Mouse (Mus musculus) hindbrain, embryonic 13.5 days (tissue): ENCODE data around the gene Mink1. TPM values are rescaled to one million over a fixed set of nuclear protein-coding genes. Genes with fewer than 3 reads are reported as not detected.

Experiments
- ATAC-seq: fragments of 200-750 bp; cut with Nextera tagmentation; 2 replicates; pipeline ENCODE4 v1.8.0; 2017; ENCODE audit warnings: moderate TSS enrichment; ENCODE audit not compliant: low FRiP score
- H3K27ac ChIP-seq: fragments of 300-500 bp; sonication (generic); 2 replicates; pipeline ENCODE4 v1.5.1; 2015; ENCODE audit warnings: inconsistent platforms, mild to moderate bottlenecking, moderate library complexity
- H3K27me3 ChIP-seq: fragments of 300-500 bp; sonication (generic); 2 replicates; pipeline ENCODE4 v1.6.1; 2015; ENCODE audit warnings: mild to moderate bottlenecking, inconsistent platforms
- H3K36me3 ChIP-seq: fragments of 300-500 bp; sonication (generic); 2 replicates; pipeline ENCODE4 v1.6.1; 2015; ENCODE audit warnings: mild to moderate bottlenecking, inconsistent platforms
- H3K4me1 ChIP-seq: fragments of 300-500 bp; sonication (generic); replicated peaks from 2 replicates; pipeline ENCODE4 v1.6.1; 2015; ENCODE audit warnings: inconsistent platforms
- H3K4me2 ChIP-seq: fragments of 300-500 bp; sonication (generic); 2 replicates; pipeline ENCODE4 v1.6.1; 2015; ENCODE audit warnings: inconsistent platforms, mild to moderate bottlenecking, moderate library complexity
- H3K4me3 ChIP-seq: fragments of 300-500 bp; sonication (generic); 2 replicates; pipeline ENCODE4 v1.5.1; 2015; ENCODE audit warnings: mild to moderate bottlenecking, inconsistent platforms
- H3K9ac ChIP-seq: fragments of 300-500 bp; sonication (generic); 2 replicates; pipeline ENCODE4 v1.6.1; 2015; ENCODE audit warnings: mild to moderate bottlenecking, inconsistent platforms
- H3K9me3 ChIP-seq: fragments of 300-500 bp; sonication (generic); 2 replicates; pipeline ENCODE4 v1.6.1; 2016; ENCODE audit warnings: inconsistent platforms
- WGBS: fragments of 180-500 bp; shearing (Covaris S2); methylation state at CpG from one replicate; pipeline ENCODE4 v1.1.7; 2015; 5-methylcytosine and 5-hydroxymethylcytosine counted together
- polyA plus RNA-seq: library from polyadenylated mRNA; unstranded; fragments of >200 nt; fragmentation: Nextera tagmentation; extraction: Ambion mirVana; gene quantifications from 2 replicates; pipeline ENCODE4 v1.2.1, GENCODE M21; 2015

Gene Mink1
- polyA plus RNA-seq, 1 experiment from 2014 or later = 14.2 TPM

- no peak overlapping the region for H3K4me3 ChIP-seq
- 95% methylated on average over 8 of the region's 8 CpGs for WGBS
- peak overlapping the region; percentile 95; the same call in 1 of the 2 replicates for H3K9ac ChIP-seq
- no peak for ATAC-seq
- H3K9me3 ChIP-seq = no peaks in the 10 kb centered on the region
- peaks cover 41% of the 10 kb centered on the region for H3K36me3 ChIP-seq
- peaks cover 42% of the 10 kb centered on the region for H3K4me1 ChIP-seq
- H3K27me3 ChIP-seq = no peaks in the 10 kb centered on the region
- no peak overlapping the region for H3K4me2 ChIP-seq
- no peak overlapping the region for H3K27ac ChIP-seq
Measured at GRCm38 (mm10) chr11:70644564-70645103, 82.0 kb downstream of the Mink1 start.

- no peak for ATAC-seq
- H3K4me2 ChIP-seq = peak overlapping the region; percentile 90
- 90% methylated on average over 12 of the region's 12 CpGs for WGBS
- peaks cover 49% of the 10 kb centered on the region for H3K4me1 ChIP-seq
- no peaks in the 10 kb centered on the region for H3K9me3 ChIP-seq
- peak overlapping the region; percentile 86 for H3K4me3 ChIP-seq
- H3K27ac ChIP-seq = peak overlapping the region; percentile 96; the same call in 1 of the 2 replicates
- peak overlapping the region; percentile 95 for H3K9ac ChIP-seq
- peaks cover 51% of the 10 kb centered on the region for H3K36me3 ChIP-seq
- no peaks in the 10 kb centered on the region for H3K27me3 ChIP-seq
Measured at GRCm38 (mm10) chr11:70645461-70646258, 83.0 kb downstream of the Mink1 start.

GRCm38 (mm10) chr11:70646259-70646555 is 83.5 kb downstream of the Mink1 start:
- Histone ChIP-seq H3K4me2 (peak overlapping the region; percentile 90), H3K9ac (peak overlapping the region; percentile 95), H3K27ac (peak overlapping the region; percentile 96), H3K27me3 (no peaks in the 10 kb centered on the region), H3K4me3 (peak overlapping the region; percentile 86), H3K9me3 (no peaks in the 10 kb centered on the region), H3K36me3 (peaks cover 57% of the 10 kb centered on the region), H3K4me1 (peaks cover 54% of the 10 kb centered on the region)
- 23% methylated on average over 3 of the region's 3 CpGs for WGBS
- no peak; the same call in 1 of the 2 replicates for ATAC-seq

GRCm38 (mm10) chr11:70646691-70647650 is 84.3 kb downstream of the Mink1 start, which contains the start of the genes Rnf167 and Slc25a11:
Rnf167 (plus strand) TSS chr11:70647235.
Slc25a11 (minus strand) TSS chr11:70647479.
- Histone ChIP-seq H3K36me3 (peaks cover 65% of the 10 kb centered on the region), H3K27me3 (no peaks in the 10 kb centered on the region), H3K4me3 (peak within 1 kb of the TSS; percentile 86), H3K27ac (peak within 1 kb of the TSS; percentile 96), H3K9me3 (no peaks in the 10 kb centered on the region), H3K9ac (peak within 1 kb of the TSS; percentile 95), H3K4me1 (peaks cover 60% of the 10 kb centered on the region), H3K4me2 (peak within 1 kb of the TSS; percentile 99)
- peak; percentile 92 for ATAC-seq
- WGBS = 0% methylated on average over 63 of the region's 63 CpGs

GRCm38 (mm10) chr11:70647716-70648420 is 85.2 kb downstream of the Mink1 start:
- Histone ChIP-seq H3K27ac (peak overlapping the region; percentile 96), H3K4me2 (peak overlapping the region; percentile 99), H3K36me3 (peaks cover 66% of the 10 kb centered on the region), H3K9ac (peak overlapping the region; percentile 92), H3K27me3 (no peaks in the 10 kb centered on the region), H3K9me3 (no peaks in the 10 kb centered on the region), H3K4me1 (peaks cover 69% of the 10 kb centered on the region), H3K4me3 (peak overlapping the region; percentile 86)
- WGBS = 5% methylated on average over 28 of the region's 28 CpGs
- peak; percentile 7; the same call in 1 of the 2 replicates for ATAC-seq

DNA sequence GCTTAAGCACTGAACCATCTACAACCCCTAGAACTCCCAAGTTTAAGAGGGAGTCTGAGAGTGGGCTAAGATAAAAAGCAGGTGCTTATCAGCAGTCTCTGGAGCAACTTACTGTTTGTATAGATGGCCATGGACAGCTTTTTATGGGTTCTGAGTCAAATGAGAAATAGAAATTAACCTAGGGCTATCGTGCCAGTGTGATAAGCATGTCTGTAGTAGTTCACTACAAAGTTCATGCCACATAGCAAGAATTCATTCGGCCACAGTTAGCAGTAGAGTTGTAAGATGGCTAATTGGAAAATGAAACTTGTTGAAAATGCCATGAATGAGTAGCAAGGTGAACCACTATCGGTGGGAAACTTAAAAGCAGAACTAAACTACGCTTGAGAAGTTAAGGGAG is 85.8 kb downstream of the Mink1 start:
- peaks cover 75% of the 10 kb centered on the region for H3K4me1 ChIP-seq
- H3K36me3 ChIP-seq = peaks cover 59% of the 10 kb centered on the region
- peak overlapping the region; percentile 99 for H3K4me2 ChIP-seq
- no peak overlapping the region for H3K27ac ChIP-seq
- peak overlapping the region; percentile 86 for H3K4me3 ChIP-seq
- ATAC-seq = no peak
- WGBS = 90% methylated on average over 4 of the region's 4 CpGs
- peak overlapping the region; percentile 92 for H3K9ac ChIP-seq
- H3K9me3 ChIP-seq = no peaks in the 10 kb centered on the region
- H3K27me3 ChIP-seq = no peaks in the 10 kb centered on the region

- WGBS = 90% methylated on average over 8 of the region's 8 CpGs
- no peak overlapping the region for H3K4me3 ChIP-seq
- peaks cover 75% of the 10 kb centered on the region for H3K4me1 ChIP-seq
- H3K4me2 ChIP-seq = peak overlapping the region; percentile 20; the same call in 1 of the 2 replicates
- H3K36me3 ChIP-seq = peaks cover 53% of the 10 kb centered on the region
- H3K27ac ChIP-seq = peak overlapping the region; percentile 23; the same call in 1 of the 2 replicates
- H3K9me3 ChIP-seq = no peaks in the 10 kb centered on the region
- H3K9ac ChIP-seq = no peak overlapping the region
- ATAC-seq = no peak
- no peaks in the 10 kb centered on the region for H3K27me3 ChIP-seq
Measured at GRCm38 (mm10) chr11:70649185-70649734, 86.6 kb downstream of the Mink1 start.

DNA sequence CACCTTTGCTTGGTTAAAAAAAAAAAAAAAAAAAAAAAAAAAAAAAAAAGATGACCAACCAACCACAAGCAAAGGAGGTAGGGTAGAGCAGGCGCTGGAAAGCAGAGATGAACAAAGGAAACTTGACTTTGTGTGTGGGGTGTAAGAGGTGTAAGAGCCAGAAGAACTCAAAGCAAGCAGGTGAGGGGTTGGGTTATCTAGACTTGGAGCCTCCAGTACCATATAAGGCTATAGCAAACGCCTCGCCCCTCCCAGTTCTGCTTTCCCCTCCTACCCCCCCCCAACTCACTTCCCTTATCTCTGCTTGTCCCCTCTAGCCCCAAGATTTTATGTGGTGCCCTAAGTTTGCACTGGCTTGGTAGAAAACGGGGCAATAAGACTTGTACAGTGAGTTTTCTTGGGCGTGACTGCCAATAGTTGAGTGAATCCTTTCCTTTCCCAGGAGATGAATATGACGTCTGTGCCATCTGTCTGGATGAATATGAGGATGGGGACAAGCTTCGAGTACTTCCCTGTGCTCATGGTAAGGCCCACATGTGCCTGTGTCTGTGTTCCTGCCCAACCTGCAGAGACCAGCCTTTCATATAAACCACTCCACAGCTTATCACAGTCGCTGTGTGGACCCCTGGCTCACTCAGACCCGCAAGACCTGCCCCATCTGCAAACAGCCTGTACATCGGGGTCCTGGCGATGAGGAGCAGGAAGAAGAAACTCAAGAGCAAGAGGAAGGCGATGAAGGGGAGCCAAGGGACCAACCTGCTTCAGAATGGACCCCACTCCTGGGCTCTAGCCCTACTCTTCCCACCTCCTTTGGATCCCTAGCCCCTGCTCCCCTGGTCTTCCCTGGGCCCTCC is 87.9 kb downstream of the Mink1 start:
- Histone ChIP-seq H3K4me2 (no peak overlapping the region), H3K4me3 (peak overlapping the region; percentile 8; the same call in 1 of the 2 replicates), H3K27me3 (no peaks in the 10 kb centered on the region), H3K36me3 (peaks cover 40% of the 10 kb centered on the region), H3K9ac (peak overlapping the region; percentile 43), H3K27ac (peak overlapping the region; percentile 18; the same call in 1 of the 2 replicates), H3K4me1 (peaks cover 69% of the 10 kb centered on the region), H3K9me3 (no peaks in the 10 kb centered on the region)
- no peak for ATAC-seq
- WGBS = 88% methylated on average over 12 of the region's 12 CpGs

GRCm38 (mm10) chr11:70651391-70651790 is 88.7 kb downstream of the Mink1 start:
- H3K27ac ChIP-seq = no peak overlapping the region
- H3K9ac ChIP-seq = no peak overlapping the region
- 86% methylated on average over 2 of the region's 2 CpGs for WGBS
- ATAC-seq = no peak
- H3K27me3 ChIP-seq = no peaks in the 10 kb centered on the region
- no peaks in the 10 kb centered on the region for H3K9me3 ChIP-seq
- H3K36me3 ChIP-seq = peaks cover 39% of the 10 kb centered on the region
- H3K4me2 ChIP-seq = peak overlapping the region; percentile 10; the same call in 1 of the 2 replicates
- peak overlapping the region; percentile 8; the same call in 1 of the 2 replicates for H3K4me3 ChIP-seq
- H3K4me1 ChIP-seq = peaks cover 69% of the 10 kb centered on the region

DNA sequence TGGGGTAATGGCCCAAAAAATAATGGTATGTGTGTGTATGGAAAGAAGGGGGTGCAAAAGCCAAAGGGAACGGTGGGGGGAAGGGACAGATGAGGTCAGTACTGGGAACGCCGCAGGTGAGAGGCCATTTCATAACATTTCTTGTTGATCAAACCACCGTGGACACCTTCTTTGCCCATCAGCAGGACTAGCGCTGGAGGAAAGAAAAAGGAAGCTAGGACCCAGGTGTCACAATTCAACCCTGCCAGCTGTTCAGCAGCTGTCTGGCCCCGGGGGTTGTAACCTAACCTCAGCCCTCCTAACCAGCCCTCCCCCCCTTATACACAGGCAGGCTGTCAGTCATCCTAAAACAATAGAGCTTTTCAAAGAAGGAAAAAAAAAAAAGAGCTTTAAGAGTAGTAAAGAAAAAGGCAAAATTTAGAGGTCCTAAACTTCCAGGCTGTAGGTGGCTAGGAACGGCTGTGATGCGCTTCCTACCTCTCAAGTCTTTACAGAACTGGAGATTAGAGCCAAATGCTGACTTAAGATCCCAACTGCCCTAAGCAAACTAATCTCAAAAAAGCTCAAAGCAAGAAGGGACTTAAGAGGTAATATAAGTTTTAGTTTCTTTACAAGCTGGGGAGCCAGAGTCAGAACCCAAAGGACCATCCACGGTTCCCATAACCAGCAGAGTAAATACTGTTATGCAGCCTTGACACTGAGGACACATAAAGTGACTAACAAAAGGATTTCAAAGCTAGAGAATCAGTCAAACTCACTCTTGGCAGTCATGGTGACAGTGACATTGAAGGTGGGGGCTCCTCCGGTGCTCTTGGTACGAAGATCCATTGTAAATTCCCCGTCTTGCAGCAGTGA is 89.6 kb downstream of the Mink1 start:
- Histone ChIP-seq H3K9me3 (no peaks in the 10 kb centered on the region), H3K27me3 (0 out of 2 replicates have a peak, but pooled peaks cover 4% of the 10 kb centered on the region), H3K27ac (peak overlapping the region; percentile 99; the same call in 1 of the 2 replicates), H3K4me3 (peak overlapping the region; percentile 100), H3K4me1 (peaks cover 74% of the 10 kb centered on the region), H3K36me3 (peaks cover 39% of the 10 kb centered on the region), H3K9ac (peak overlapping the region; percentile 99), H3K4me2 (peak overlapping the region; percentile 89)
- ATAC-seq = no peak
- 71% methylated on average over 12 of the region's 12 CpGs for WGBS
